Mouse (Mus musculus): ENCODE data around the gene Rtl10.
"Not testable (repeated sequence)": the region's sequence is repeated elsewhere in the genome, so short reads cannot be mapped to it uniquely, and the experiment has no call there.

Rtl10 gene

DNA sequence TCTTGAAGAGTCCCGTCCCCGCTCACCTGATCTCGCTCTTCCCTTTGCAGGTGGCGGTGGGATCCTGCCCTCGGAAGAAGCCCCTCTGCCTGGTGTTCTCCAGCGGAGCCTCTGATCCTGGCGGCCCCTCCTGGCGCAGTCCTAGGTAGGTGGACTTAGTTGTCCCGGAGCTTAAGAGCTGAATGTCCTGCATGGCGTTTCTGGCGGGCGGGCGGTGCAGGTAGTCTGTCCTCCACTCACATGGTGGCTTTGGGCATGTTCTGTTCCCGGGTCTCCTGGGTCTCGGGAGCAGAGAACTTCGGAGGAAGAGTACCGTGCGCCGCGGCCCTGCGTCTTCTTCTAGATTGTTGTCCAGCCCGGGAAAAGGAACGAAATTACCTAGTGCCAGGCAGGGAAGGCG, 295 bp downstream of the Rtl10 start:
- DNase-seq (ENCODE audit: low read depth, low spot score) = no peak
- Histone ChIP-seq H3K27me3 (ENCODE audit: control insufficient read depth, insufficient read depth, low read length, poor library complexity, severe bottlenecking) (no peaks in the 10 kb centered on the region), H3K36me3 (ENCODE audit: control insufficient read depth, insufficient read depth, low read length, poor library complexity, severe bottlenecking) (no peaks in the 10 kb centered on the region)

DNA sequence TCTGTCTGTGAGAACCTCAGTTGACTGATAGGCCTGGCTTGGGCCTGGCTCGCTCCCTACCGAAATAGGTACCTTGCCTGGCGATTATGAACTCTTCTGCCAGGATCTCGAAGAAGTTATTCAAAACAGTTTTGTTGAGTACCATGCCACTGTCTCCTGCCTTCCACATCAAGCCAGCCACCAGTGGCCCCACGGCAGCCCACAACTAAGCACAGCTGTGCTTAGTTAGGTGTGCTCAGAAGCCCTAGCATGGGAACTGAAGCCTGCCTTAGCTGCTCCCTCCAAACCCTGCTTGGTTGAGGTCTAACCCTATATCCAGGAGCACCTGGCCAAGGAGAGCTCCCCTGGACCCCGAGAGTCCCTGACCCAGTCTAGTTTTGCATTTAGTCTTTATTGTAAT, 2.8 kb downstream of the Rtl10 start:
- Histone ChIP-seq H3K27me3 (ENCODE audit: control insufficient read depth, insufficient read depth, low read length, poor library complexity, severe bottlenecking) (no peaks in the 10 kb centered on the region), H3K36me3 (ENCODE audit: control insufficient read depth, insufficient read depth, low read length, poor library complexity, severe bottlenecking) (no peaks in the 10 kb centered on the region)
- no peak for DNase-seq (ENCODE audit: low read depth, low spot score)

DNA sequence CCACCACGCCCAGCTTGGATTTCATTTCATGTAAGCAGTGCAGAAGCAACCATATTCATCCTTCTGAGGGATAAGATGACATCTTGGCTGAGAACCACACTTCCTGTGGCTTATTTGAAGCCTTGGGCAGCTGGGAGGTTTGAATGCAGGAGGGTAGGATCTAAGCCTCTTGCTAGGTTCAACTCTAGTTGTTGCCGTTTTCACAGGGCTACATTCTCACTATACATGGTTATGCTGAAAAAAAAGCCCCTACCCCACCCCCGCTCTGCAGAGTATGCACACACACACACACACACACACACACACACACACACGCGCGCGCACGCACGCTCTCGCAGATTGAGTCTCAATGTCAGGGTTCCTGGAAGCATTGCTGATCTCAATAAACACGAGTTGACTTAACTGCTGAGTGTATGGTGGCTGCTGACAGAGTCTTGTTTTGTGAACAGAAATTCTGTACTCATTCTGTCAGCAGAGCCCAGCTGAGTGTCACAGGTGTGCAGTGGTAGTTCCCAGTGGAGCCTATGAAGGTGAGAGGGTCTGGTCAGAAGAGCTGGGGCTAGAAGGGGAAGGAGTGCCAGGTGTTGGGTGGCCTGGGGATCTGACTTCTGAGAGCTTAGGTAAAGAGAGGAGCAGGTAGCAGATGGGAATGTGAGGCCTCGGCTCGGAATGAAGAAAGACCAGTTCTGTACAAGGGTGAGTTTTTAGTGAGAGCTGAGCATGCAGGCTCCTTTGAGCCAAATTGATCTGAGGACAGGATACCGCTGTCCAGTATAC, 5.1 kb downstream of the Rtl10 start:
- Histone ChIP-seq H3K27me3 (ENCODE audit: control insufficient read depth, insufficient read depth, low read length, poor library complexity, severe bottlenecking) (no peaks in the 10 kb centered on the region; the same call in 1 of the 2 replicates), H3K36me3 (ENCODE audit: control insufficient read depth, insufficient read depth, low read length, poor library complexity, severe bottlenecking) (no peaks in the 10 kb centered on the region)
- no peak for DNase-seq (ENCODE audit: low read depth, low spot score)

DNA sequence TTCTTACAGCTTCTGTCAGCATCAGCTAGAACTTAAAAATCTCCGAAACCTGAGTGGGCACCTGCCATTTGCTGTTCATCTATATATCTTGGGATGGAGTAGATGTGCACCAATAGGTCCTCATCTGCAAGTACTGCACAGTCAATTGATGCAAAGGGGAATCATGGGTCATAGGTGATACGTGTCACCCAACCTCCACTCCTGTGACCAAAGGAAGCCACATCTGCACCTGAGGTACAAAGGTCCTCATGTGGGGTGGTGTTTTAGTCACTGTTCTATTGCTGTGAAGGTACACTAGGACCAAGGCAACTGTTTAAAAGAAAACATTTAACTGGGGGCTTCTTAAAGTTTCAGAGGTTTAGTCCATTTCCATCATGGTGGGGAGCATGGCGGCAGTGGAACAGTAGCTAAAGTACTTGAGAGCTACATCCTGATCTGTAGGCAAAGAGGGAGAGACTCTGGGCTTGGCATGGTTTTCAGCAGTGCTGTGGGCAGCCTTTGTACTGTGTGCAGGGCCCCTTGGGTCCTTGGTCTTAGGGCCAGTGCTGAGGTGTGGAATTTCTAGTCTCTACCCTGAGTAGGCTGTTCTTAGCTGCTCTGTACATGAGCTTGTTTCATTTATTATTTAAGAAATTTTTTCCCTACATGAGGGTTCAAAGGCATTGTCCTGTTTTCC, 8.0 kb downstream of the Rtl10 start:
- no peaks in the 10 kb centered on the region for H3K36me3 ChIP-seq (ENCODE audit: control insufficient read depth, insufficient read depth, low read length, poor library complexity, severe bottlenecking)
- DNase-seq (ENCODE audit: low read depth, low spot score) = no peak
- no peaks in the 10 kb centered on the region; the same call in 1 of the 2 replicates for H3K27me3 ChIP-seq (ENCODE audit: control insufficient read depth, insufficient read depth, low read length, poor library complexity, severe bottlenecking)

DNA sequence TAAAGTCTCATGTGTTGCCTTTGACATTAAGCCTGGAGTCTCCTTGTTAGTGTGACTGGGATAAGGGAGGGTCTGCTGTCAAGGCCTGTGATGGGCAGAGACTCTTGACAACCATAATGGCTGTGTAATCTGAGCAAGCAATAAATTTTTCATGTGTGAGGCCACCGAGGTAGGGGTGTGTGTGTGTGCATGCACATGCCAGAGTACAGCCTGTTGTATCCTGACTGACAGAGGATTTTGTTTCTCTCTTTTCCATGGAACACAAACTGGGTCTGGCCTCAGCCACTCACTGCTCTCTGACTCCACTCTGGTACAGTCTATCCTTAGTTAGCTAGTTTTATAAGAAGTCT, 8.5 kb downstream of the Rtl10 start:
- DNase-seq (ENCODE audit: low read depth, low spot score) = no peak
- no peaks in the 10 kb centered on the region for H3K36me3 ChIP-seq (ENCODE audit: control insufficient read depth, insufficient read depth, low read length, poor library complexity, severe bottlenecking)
- H3K27me3 ChIP-seq (ENCODE audit: control insufficient read depth, insufficient read depth, low read length, poor library complexity, severe bottlenecking) = no peaks in the 10 kb centered on the region; the same call in 1 of the 2 replicates

DNA sequence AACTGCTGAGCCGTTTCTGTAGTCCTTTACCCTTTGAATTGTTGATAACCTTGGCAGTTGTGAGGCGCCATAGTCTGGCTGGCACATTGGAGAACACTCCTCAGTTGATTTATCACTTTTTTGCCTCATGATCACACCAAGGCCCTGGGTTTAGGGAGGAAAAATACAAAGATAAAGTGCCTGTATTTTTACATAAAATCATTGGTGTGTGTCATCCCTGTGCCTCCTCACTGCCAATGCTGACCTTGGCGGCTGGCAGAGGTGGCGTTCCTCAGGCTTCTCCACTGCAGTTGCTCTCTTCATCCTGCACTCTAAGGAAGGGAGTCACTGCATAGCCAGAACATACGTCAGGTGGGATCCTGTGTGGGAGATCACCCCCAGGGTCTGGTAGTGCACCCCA, 13.0 kb downstream of the Rtl10 start:
- Histone ChIP-seq H3K36me3 (ENCODE audit: control insufficient read depth, insufficient read depth, low read length, poor library complexity, severe bottlenecking) (no peaks in the 10 kb centered on the region), H3K27me3 (ENCODE audit: control insufficient read depth, insufficient read depth, low read length, poor library complexity, severe bottlenecking) (no peaks in the 10 kb centered on the region; the same call in 1 of the 2 replicates)
- DNase-seq (ENCODE audit: low read depth, low spot score) = no peak

DNA sequence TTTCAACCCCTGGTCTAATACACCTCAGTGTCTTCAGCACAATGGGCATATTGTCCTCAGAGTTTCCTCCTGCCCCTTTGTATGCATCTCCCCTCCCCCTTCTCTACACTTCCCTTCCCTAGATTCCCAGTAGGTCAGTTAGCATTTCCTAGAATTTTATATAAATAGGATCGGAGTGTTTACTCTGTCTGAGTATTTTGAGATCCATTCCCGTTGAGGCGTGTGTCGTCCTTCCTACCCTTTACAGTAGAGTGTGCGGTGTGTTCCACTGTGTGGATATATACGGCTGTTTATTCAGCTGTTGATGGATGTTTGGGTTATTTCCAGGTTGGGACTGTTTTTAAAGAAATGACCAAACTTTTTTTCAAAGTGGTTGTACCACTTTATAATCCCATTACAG, 14.8 kb downstream of the Rtl10 start:
- no peaks in the 10 kb centered on the region for H3K36me3 ChIP-seq (ENCODE audit: control insufficient read depth, insufficient read depth, low read length, poor library complexity, severe bottlenecking)
- no peak for DNase-seq (ENCODE audit: low read depth, low spot score)
- no peaks in the 10 kb centered on the region for H3K27me3 ChIP-seq (ENCODE audit: control insufficient read depth, insufficient read depth, low read length, poor library complexity, severe bottlenecking)

DNA sequence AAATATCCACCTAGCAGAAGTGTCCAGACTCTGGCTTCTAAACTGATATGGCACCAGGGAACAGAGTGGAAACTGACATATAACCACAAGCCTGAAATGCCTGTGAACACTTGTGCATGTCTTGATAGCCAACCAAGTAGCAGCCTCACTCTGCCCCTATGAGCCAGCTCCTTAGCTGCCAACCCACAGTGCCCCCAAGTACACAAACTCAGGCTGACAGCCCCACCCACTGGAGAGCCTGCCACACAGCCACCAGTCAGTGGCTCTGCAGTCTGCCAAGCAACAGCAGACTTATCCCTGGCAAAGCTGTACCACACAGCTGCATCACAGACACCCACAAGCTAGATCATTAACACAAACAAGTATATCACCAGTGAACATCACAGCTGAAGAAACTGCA, 19.4 kb downstream of the Rtl10 start:
- no peaks in the 10 kb centered on the region for H3K36me3 ChIP-seq (ENCODE audit: control insufficient read depth, insufficient read depth, low read length, poor library complexity, severe bottlenecking)
- no peak for DNase-seq (ENCODE audit: low read depth, low spot score)
- no peaks in the 10 kb centered on the region for H3K27me3 ChIP-seq (ENCODE audit: control insufficient read depth, insufficient read depth, low read length, poor library complexity, severe bottlenecking)

DNA sequence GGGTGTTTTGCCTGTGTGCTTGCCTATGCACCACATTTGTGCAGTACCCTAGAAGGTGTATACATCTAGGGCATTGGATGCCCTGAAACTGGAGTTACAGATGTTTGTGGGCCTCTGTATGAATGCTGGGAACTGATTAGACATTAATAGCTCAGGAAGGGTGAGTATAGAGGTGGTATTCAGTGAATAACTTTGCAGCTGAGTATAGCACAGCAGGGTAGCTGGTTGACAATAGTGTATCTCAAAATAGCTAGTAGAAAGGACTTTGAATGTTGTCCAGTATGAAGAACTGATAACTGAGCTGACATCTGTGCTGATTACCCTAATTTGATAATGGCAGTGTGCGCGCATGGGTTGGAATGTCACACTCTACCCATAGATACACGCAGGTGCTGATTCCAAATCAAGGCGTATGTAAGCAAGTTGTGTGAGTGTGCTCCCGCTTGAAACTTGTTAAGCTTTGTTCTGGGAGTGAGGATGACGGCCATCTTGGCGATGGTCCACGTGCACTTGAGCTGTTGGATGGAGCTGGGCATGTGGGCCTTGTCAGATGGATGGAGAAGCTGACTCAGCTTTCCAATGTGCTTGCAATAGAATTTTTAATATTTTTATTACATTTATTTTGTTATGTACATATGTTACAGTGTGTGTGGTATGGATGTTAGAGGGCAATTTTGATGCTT, 25.0 kb downstream of the Rtl10 start:
- Histone ChIP-seq H3K27me3 (ENCODE audit: control insufficient read depth, insufficient read depth, low read length, poor library complexity, severe bottlenecking) (no peaks in the 10 kb centered on the region), H3K36me3 (ENCODE audit: control insufficient read depth, insufficient read depth, low read length, poor library complexity, severe bottlenecking) (no peaks in the 10 kb centered on the region)
- no peak for DNase-seq (ENCODE audit: low read depth, low spot score)

DNA sequence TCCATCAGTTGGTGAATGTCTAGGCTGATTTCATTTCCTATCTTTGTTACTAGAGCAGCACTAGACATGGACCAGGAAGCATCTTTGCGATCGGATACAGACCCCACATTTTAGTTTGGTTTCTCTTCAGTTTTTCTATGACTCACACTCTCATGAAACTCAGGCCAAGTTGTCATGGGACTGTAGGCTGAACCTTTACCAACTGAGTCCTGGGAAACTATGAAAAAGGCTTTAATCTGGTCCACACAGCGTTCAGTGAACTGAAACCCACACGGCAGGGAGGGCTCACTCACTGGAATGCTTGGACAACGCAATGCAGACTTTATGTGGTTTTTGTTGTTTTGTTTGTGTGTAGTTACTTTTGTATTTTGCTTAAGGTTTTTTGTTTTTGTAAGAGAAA, 30.0 kb downstream of the Rtl10 start:
- Histone ChIP-seq H3K27me3 (ENCODE audit: control insufficient read depth, insufficient read depth, low read length, poor library complexity, severe bottlenecking) (no peaks in the 10 kb centered on the region), H3K36me3 (ENCODE audit: control insufficient read depth, insufficient read depth, low read length, poor library complexity, severe bottlenecking) (no peaks in the 10 kb centered on the region)
- no peak for DNase-seq (ENCODE audit: low read depth, low spot score)

DNA sequence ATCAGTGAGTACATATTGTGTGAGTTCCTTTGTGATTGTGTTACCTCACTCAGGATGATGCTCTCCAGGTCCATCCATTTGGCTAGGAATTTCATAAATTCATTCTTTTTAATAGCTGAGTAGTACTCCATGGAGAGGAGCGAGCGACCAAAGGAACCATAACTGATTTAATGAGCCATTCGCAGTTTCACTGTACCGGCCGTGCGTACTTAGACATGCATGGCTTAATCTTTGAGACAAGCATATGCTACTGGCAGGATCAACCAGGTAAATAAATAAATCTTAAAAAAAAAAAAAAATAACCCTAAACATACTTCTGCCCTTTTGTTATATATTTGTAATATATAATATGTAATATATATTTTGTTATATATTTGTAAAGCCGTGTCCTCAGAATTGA, 34.4 kb downstream of the Rtl10 start:
- H3K27me3 ChIP-seq (ENCODE audit: control insufficient read depth, insufficient read depth, low read length, poor library complexity, severe bottlenecking); DNase-seq (ENCODE audit: low read depth, low spot score); H3K36me3 ChIP-seq (ENCODE audit: control insufficient read depth, insufficient read depth, low read length, poor library complexity, severe bottlenecking): not testable (repeated sequence)

DNA sequence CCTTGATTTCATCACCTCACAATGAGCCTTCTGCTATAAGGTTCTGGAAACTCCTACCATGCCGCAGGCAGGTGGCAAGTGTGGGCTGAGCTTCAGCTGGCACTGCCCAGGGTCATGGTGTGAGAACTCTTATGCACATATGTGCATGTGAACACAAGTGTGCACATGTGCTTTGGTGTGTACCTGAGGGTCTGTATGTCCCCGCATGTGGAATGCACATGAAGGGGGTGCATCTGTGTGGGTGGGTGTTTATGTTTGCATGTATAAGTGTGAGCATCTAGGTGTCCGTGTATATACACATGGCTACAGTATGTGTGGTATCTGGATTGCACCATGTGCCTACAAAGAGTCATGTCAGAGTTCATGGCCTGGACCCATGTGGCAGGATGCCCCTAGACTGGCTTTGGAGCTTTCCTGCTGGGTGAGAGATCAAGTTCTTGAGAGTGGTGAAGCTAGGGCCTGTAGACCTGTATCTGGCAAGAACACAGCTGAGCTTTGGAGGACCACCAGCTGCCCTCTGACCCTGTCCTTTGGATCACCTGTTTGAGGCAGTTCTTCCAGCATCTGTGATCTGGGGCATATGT, 38.8 kb downstream of the Rtl10 start:
- Histone ChIP-seq H3K27me3 (ENCODE audit: control insufficient read depth, insufficient read depth, low read length, poor library complexity, severe bottlenecking) (no peaks in the 10 kb centered on the region), H3K36me3 (ENCODE audit: control insufficient read depth, insufficient read depth, low read length, poor library complexity, severe bottlenecking) (no peaks in the 10 kb centered on the region)
- DNase-seq (ENCODE audit: low read depth, low spot score) = no peak

DNA sequence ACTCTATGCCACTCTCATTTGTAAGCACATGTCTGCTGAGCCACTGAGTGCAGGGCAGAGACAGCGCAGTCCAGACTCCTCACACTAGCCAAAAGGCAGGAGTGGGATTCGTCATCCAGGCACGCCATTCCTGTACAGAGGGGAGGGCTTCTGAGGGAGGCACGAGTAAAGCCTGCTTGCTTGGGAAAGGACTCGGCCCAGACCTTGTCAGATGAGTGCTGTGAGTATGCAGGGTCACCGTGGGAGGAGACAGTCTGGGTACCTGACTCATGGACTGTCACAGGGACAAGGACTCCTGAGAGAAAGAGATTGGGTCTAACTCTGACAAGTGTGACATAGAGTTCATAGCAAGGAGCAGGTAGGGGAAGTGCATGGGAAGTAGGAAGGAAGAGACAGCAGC, 40.6 kb downstream of the Rtl10 start:
- H3K36me3 ChIP-seq (ENCODE audit: control insufficient read depth, insufficient read depth, low read length, poor library complexity, severe bottlenecking) = no peaks in the 10 kb centered on the region
- no peaks in the 10 kb centered on the region for H3K27me3 ChIP-seq (ENCODE audit: control insufficient read depth, insufficient read depth, low read length, poor library complexity, severe bottlenecking)
- no peak for DNase-seq (ENCODE audit: low read depth, low spot score)

DNA sequence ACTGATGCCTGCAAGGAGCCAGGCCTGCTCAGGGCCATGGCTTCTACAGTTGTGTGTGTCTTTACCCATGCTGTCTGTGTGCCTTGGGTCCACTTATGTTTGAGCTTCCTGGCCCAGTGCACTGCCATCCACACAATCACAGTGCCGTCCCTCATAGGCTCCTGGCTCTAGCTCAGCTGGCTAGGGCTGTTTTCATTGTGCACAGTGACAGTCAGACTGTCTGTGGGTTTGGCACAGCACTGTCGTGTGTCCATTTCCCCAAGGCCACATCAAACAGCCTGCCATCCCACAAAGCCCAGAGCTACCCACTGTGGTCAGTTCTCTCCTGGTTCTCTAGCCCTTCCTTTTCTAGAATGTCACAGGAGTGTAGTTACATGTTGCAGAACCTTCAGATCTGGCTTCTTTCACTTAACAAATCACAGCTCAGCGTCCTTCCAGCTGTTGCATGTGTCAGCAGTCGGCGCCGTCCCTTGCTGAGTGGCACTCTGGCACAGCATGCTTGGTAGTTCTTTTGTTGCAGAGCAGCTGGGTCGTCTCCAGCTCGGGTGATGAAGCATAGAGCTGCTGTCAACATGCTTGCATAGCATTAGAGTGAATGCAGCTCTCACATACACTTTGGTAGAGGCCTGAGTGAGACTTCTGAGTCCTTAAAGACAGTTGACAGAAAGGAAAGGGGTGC, 44.6 kb downstream of the Rtl10 start:
- Histone ChIP-seq H3K27me3 (ENCODE audit: control insufficient read depth, insufficient read depth, low read length, poor library complexity, severe bottlenecking) (no peaks in the 10 kb centered on the region), H3K36me3 (ENCODE audit: control insufficient read depth, insufficient read depth, low read length, poor library complexity, severe bottlenecking) (no peaks in the 10 kb centered on the region)
- no peak for DNase-seq (ENCODE audit: low read depth, low spot score)
